Mouse (Mus musculus): ENCODE results near the gene Tgm3. TPM values are rescaled to one million over a fixed set of nuclear protein-coding genes. Genes with fewer than 3 reads are reported as not detected.

Tgm3 gene
- polyA plus RNA-seq (2015; fragmentation: Nextera tagmentation; extraction: Ambion mirVana): 0.05 TPM in 1 of 2 replicates, not detected in the other

GRCm38 (mm10) chr2:130012026-130012425 is at the start of gene Tgm3:
TSS of gene Tgm3 (plus strand) at chr2:130012349.
- Histone ChIP-seq H3K27ac (replicated peaks) (no peak within 1 kb of the TSS), H3K27me3 (replicated peaks) (no peaks in the 10 kb centered on the region), H3K36me3 (no peaks in the 10 kb centered on the region), H3K9me3 (replicated peaks) (no peaks in the 10 kb centered on the region), H3K9ac (replicated peaks) (no peak within 1 kb of the TSS), H3K4me1 (no peaks in the 10 kb centered on the region), H3K4me3 (replicated peaks) (no peak within 1 kb of the TSS), H3K4me2 (no peak within 1 kb of the TSS)
- 28% methylated on average over 7 of the region's 7 CpGs for WGBS
- no peak for ATAC-seq (ENCODE audit: low FRiP score)

DNA sequence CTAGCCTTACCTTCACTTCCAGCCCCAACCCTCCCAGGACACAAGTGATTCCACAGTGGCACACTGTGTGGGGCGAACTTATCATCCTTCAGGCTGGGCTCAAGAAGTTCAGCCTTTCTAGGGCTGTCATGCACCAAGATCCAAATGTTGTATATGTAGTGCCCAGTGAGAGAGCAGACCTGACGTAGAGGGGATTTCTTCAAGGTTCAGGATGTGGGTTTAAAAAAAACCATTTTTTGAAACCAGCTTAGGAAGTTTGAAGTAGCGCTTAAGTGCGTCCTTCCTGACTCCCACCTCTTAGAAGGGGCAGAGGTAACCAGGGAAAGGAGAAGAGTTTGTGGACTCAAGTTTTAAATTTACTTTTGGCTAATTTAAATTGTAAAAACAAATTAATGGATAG is 31.5 kb upstream of the Tgm3 start:
- ATAC-seq (ENCODE audit: low FRiP score): no peak
- Histone ChIP-seq H3K4me2 (no peak overlapping the region), H3K9me3 (replicated peaks) (no peaks in the 10 kb centered on the region), H3K9ac (replicated peaks) (no peak overlapping the region), H3K36me3 (no peaks in the 10 kb centered on the region), H3K27me3 (replicated peaks) (no peaks in the 10 kb centered on the region), H3K4me1 (no peaks in the 10 kb centered on the region), H3K27ac (replicated peaks) (no peak overlapping the region), H3K4me3 (replicated peaks) (no peak overlapping the region)
- 95% methylated on average over 4 of the region's 4 CpGs for WGBS

- Histone ChIP-seq H3K4me2 (no peak overlapping the region), H3K27me3 (replicated peaks) (no peaks in the 10 kb centered on the region), H3K27ac (replicated peaks) (no peak overlapping the region), H3K4me3 (replicated peaks) (no peak overlapping the region), H3K9me3 (replicated peaks) (no peaks in the 10 kb centered on the region), H3K36me3 (no peaks in the 10 kb centered on the region), H3K9ac (replicated peaks) (no peak overlapping the region), H3K4me1 (no peaks in the 10 kb centered on the region)
- ATAC-seq (ENCODE audit: low FRiP score): no peak
- WGBS: 85% methylated on average over 6 of the region's 6 CpGs
Measured at GRCm38 (mm10) chr2:129987527-129988045, 24.6 kb upstream of the Tgm3 start.

DNA sequence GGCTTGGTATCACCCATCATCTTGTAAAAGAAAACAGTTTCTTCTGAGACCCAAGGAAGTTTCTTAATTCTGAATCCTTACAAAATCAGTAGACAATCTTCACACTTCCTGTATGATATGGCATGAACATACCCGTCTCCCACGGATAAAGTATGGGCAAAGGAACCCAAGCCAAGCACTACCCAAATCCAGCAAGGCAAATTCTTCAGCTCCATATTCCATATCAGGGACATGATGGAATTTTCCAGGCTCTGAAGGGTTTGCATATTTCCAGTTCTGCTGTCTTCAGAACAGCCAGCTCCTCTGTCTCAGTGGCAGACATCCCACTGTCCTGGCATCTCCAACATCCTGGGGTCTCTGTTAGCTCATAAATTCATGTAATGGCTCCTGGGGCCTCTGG is 22.5 kb upstream of the Tgm3 start:
- 93% methylated on average over 2 of the region's 2 CpGs for WGBS
- Histone ChIP-seq H3K36me3 (no peaks in the 10 kb centered on the region), H3K9ac (replicated peaks) (no peak overlapping the region), H3K4me1 (no peaks in the 10 kb centered on the region), H3K9me3 (replicated peaks) (no peaks in the 10 kb centered on the region), H3K27ac (replicated peaks) (no peak overlapping the region), H3K27me3 (replicated peaks) (no peaks in the 10 kb centered on the region), H3K4me3 (replicated peaks) (no peak overlapping the region), H3K4me2 (no peak overlapping the region)
- no peak for ATAC-seq (ENCODE audit: low FRiP score)

DNA sequence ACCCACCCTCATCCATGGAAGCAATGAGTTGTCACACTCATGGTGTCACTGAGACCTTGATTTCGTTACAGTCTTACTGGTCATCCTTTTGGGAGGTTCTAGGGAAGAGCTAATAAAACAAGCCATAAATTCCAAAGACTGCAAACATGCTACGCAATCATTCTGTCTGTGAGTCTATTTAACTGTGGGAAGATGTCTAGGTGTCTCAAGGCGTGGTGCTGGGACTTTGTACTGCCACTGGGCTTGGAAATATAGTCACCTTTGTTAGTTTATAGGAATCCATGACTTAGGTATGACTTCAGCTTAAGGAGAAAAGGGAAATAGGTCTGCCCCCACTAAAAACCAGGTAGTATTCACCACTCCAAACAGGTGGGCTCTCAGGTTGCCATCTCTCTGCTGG is 17.7 kb upstream of the Tgm3 start:
- H3K4me2 ChIP-seq: no peak overlapping the region
- H3K27me3 ChIP-seq (replicated peaks): no peaks in the 10 kb centered on the region
- H3K9ac ChIP-seq (replicated peaks): no peak overlapping the region
- H3K36me3 ChIP-seq: no peaks in the 10 kb centered on the region
- peaks cover 6% of the 10 kb centered on the region; the same call in 1 of the 2 replicates for H3K4me1 ChIP-seq
- no peak overlapping the region for H3K4me3 ChIP-seq (replicated peaks)
- ATAC-seq (ENCODE audit: low FRiP score): no peak
- WGBS: 66% methylated on average over 3 of the region's 3 CpGs
- H3K27ac ChIP-seq (replicated peaks): no peak overlapping the region
- H3K9me3 ChIP-seq (replicated peaks): no peaks in the 10 kb centered on the region

- peak; percentile 47; the same call in 1 of the 2 replicates for ATAC-seq (ENCODE audit: low FRiP score)
- no peaks in the 10 kb centered on the region for H3K9me3 ChIP-seq (replicated peaks)
- no peaks in the 10 kb centered on the region for H3K36me3 ChIP-seq
- H3K4me1 ChIP-seq: peaks cover 6% of the 10 kb centered on the region; the same call in 1 of the 2 replicates
- 0 out of 2 replicates have a peak overlapping the region, but pooled peaks have one; percentile 37 for H3K27ac ChIP-seq (replicated peaks)
- no peak overlapping the region for H3K9ac ChIP-seq (replicated peaks)
- no peak overlapping the region for H3K4me2 ChIP-seq
- no peaks in the 10 kb centered on the region for H3K27me3 ChIP-seq (replicated peaks)
- no peak overlapping the region for H3K4me3 ChIP-seq (replicated peaks)
- 42% methylated on average over 7 of the region's 7 CpGs for WGBS
Measured at GRCm38 (mm10) chr2:129998476-129998875, 13.7 kb upstream of the Tgm3 start.

GRCm38 (mm10) chr2:129999296-129999695 is 12.9 kb upstream of the Tgm3 start:
- Histone ChIP-seq H3K4me2 (no peak overlapping the region), H3K27me3 (replicated peaks) (no peaks in the 10 kb centered on the region), H3K4me3 (replicated peaks) (no peak overlapping the region), H3K4me1 (peaks cover 6% of the 10 kb centered on the region; the same call in 1 of the 2 replicates), H3K9me3 (replicated peaks) (no peaks in the 10 kb centered on the region), H3K36me3 (no peaks in the 10 kb centered on the region), H3K27ac (replicated peaks) (no peak overlapping the region), H3K9ac (replicated peaks) (no peak overlapping the region)
- ATAC-seq (ENCODE audit: low FRiP score): no peak
- 91% methylated on average over 4 of the region's 4 CpGs for WGBS

- no peaks in the 10 kb centered on the region for H3K27me3 ChIP-seq (replicated peaks)
- 98% methylated on average over 3 of the region's 3 CpGs for WGBS
Measured at GRCm38 (mm10) chr2:130000601-130001000, 11.5 kb upstream of the Tgm3 start.

GRCm38 (mm10) chr2:130004046-130004445 is 8.1 kb upstream of the Tgm3 start:
- whole genome bisulfite sequencing: 66% methylated on average over 4 of the region's 4 CpGs
- H3K4me3 ChIP-seq (replicated peaks): no peak overlapping the region
- no peaks in the 10 kb centered on the region for H3K27me3 ChIP-seq (replicated peaks)
- ATAC-seq (ENCODE audit: low FRiP score): no peak
- H3K27ac ChIP-seq (replicated peaks): no peak overlapping the region
- H3K4me2 ChIP-seq: no peak overlapping the region
- H3K9me3 ChIP-seq (replicated peaks): no peaks in the 10 kb centered on the region
- H3K4me1 ChIP-seq: no peaks in the 10 kb centered on the region
- H3K36me3 ChIP-seq: no peaks in the 10 kb centered on the region
- H3K9ac ChIP-seq (replicated peaks): no peak overlapping the region

More at GRCm38 (mm10) chr2:130000601-130001000, 11.5 kb upstream of the Tgm3 start:
- Histone ChIP-seq H3K4me3 (replicated peaks) (no peak overlapping the region), H3K36me3 (no peaks in the 10 kb centered on the region), H3K9me3 (replicated peaks) (no peaks in the 10 kb centered on the region), H3K9ac (replicated peaks) (no peak overlapping the region), H3K27ac (replicated peaks) (no peak overlapping the region), H3K4me1 (peaks cover 6% of the 10 kb centered on the region; the same call in 1 of the 2 replicates), H3K4me2 (no peak overlapping the region)
- ATAC-seq (ENCODE audit: low FRiP score): no peak

DNA sequence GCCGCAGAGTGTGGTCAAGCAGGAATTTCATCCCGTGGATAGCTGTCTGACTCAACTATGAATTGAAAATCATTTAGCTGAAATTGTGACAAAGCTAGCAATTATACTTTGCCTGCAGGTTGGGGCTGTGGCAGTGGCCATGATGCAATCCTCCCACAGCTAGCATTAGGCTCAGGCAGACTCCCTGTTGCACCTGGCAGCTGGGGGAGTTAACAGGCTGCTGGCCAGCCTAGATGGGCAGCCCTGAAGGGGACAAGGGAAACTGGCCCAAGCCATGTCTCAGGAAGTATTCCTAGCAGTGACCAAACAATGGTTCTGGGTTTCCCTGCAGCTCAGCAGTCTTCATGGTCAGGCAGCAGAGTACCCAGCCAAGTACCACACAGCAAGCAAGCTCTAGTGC is 2.8 kb upstream of the Tgm3 start:
- Histone ChIP-seq H3K9ac (replicated peaks) (no peak overlapping the region), H3K4me1 (no peaks in the 10 kb centered on the region), H3K27ac (replicated peaks) (no peak overlapping the region), H3K27me3 (replicated peaks) (no peaks in the 10 kb centered on the region), H3K4me2 (no peak overlapping the region), H3K4me3 (replicated peaks) (no peak overlapping the region), H3K36me3 (no peaks in the 10 kb centered on the region), H3K9me3 (replicated peaks) (no peaks in the 10 kb centered on the region)
- no peak for ATAC-seq (ENCODE audit: low FRiP score)
- 83% methylated on average over 2 of the region's 2 CpGs for WGBS

DNA sequence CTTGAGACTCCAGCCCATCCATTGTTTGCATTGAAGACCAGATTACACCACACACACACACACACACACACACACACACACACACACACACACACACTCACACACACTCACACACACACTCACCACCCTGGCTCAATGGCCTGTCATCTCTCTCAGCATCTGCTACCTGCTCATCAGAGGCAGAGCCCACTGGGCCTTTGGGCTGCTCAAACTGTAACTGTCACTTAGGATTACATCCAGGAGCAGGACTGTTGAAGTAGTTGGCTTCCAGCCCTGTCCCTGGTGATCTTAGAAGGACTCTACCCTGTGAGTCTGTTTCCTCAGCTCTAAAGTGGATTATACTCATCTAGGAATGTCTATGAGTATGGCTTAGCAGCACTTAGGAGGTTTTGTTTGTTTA is 1.5 kb downstream of the Tgm3 start:
- Histone ChIP-seq H3K27me3 (replicated peaks) (no peaks in the 10 kb centered on the region), H3K4me1 (no peaks in the 10 kb centered on the region), H3K4me2 (no peak overlapping the region), H3K9ac (replicated peaks) (no peak overlapping the region), H3K4me3 (replicated peaks) (no peak overlapping the region), H3K36me3 (no peaks in the 10 kb centered on the region), H3K27ac (replicated peaks) (no peak overlapping the region), H3K9me3 (replicated peaks) (no peaks in the 10 kb centered on the region)
- no peak for ATAC-seq (ENCODE audit: low FRiP score)

DNA sequence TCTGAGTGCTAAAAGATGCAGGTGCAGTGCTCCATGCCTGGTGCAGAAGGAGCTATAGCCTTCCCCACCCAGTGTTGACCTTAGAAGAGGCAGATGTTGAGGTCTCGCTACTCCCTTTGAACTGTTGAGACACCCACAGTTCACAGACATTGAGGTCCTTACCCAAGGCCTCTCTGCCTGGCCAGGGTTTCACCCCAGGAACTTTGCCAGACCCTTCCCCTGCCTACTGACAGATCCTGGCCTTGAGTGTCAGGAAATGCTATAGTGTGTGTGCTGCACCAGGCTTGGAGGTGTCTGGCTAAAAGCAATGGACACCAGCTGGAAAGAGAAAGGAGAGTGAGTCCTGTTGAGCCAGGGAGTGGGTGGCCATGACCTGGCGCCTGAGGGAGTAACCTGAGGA is 3.0 kb downstream of the Tgm3 start:
- Histone ChIP-seq H3K27ac (replicated peaks) (no peak overlapping the region), H3K27me3 (replicated peaks) (no peaks in the 10 kb centered on the region), H3K4me1 (no peaks in the 10 kb centered on the region), H3K4me3 (replicated peaks) (no peak overlapping the region), H3K9ac (replicated peaks) (no peak overlapping the region), H3K36me3 (no peaks in the 10 kb centered on the region), H3K9me3 (replicated peaks) (no peaks in the 10 kb centered on the region), H3K4me2 (no peak overlapping the region)
- ATAC-seq (ENCODE audit: low FRiP score): no peak
- 91% methylated on average over 2 of the region's 2 CpGs for WGBS

DNA sequence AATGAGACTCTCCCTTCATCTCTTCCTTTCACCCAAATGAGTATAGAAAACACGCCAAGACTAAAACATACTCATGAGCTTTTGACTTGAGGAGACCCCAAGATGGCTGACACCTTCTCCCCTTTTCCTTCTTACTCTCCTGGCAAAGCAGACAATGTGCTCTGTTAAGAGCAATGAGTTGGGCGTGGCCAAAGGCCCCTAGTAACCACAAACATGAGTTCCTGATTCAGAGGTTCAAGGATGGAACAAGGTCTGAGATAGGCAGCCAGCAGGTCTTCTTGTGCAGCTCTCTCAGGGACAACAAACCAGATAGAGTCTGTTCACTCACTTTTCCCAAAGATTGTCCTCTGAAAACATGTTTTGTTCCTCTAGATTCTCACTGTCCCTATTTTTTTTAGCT is 5.9 kb downstream of the Tgm3 start:
- Histone ChIP-seq H3K9me3 (replicated peaks) (no peaks in the 10 kb centered on the region), H3K4me2 (no peak overlapping the region), H3K36me3 (no peaks in the 10 kb centered on the region), H3K9ac (replicated peaks) (no peak overlapping the region), H3K27ac (replicated peaks) (no peak overlapping the region), H3K4me1 (no peaks in the 10 kb centered on the region), H3K27me3 (replicated peaks) (no peaks in the 10 kb centered on the region), H3K4me3 (replicated peaks) (no peak overlapping the region)
- 89% methylated on average over 2 of the region's 2 CpGs for WGBS
- ATAC-seq (ENCODE audit: low FRiP score): no peak

Measured in neural tube, embryonic 15.5 days (tissue).